Mouse (Mus musculus): ENCODE results near the gene Kalrn. TPM values are rescaled to one million over a fixed set of nuclear protein-coding genes. Genes with fewer than 3 reads are reported as not detected.

The Kalrn gene
- polyA plus RNA-seq, 1 experiment from 2014 or later = 22.1 TPM

GRCm38 (mm10) chr16:34262731-34263460, 310.4 kb downstream of the Kalrn start:
- H3K36me3 ChIP-seq (ENCODE audit: control insufficient read depth, insufficient read depth, low read length) = no peaks in the 10 kb centered on the region
- no peak overlapping the region for H3K9ac ChIP-seq (replicated peaks; ENCODE audit: low read depth, low read length)
- H3K4me1 ChIP-seq (ENCODE audit: control insufficient read depth, insufficient read depth, low read length) = peaks cover 16% of the 10 kb centered on the region
- H3K27ac ChIP-seq (ENCODE audit: low read length) = no peak overlapping the region
- WGBS = 34% methylated on average over 22 of the region's 22 CpGs
- no peaks in the 10 kb centered on the region for H3K9me3 ChIP-seq (ENCODE audit: control insufficient read depth, low read depth, low read length)
- peak; percentile 76 for ATAC-seq (ENCODE audit: insufficient number of reproducible peaks, insufficient read depth, low FRiP score, low read depth)
- peak overlapping the region; percentile 31 for H3K4me2 ChIP-seq (replicated peaks; ENCODE audit: low read depth, low read length)
- H3K4me3 ChIP-seq (ENCODE audit: low read depth, low read length) = peak overlapping the region; percentile 16; the same call in 1 of the 2 replicates
- no peaks in the 10 kb centered on the region for H3K27me3 ChIP-seq (ENCODE audit: control insufficient read depth, insufficient read depth, low read length)

GRCm38 (mm10) chr16:34260971-34261924, 312.1 kb downstream of the Kalrn start:
- Histone ChIP-seq H3K36me3 (ENCODE audit: control insufficient read depth, insufficient read depth, low read length) (no peaks in the 10 kb centered on the region), H3K27me3 (ENCODE audit: control insufficient read depth, insufficient read depth, low read length) (no peaks in the 10 kb centered on the region), H3K4me3 (ENCODE audit: low read depth, low read length) (no peak overlapping the region), H3K4me2 (replicated peaks; ENCODE audit: low read depth, low read length) (no peak overlapping the region), H3K9ac (replicated peaks; ENCODE audit: low read depth, low read length) (no peak overlapping the region), H3K9me3 (ENCODE audit: control insufficient read depth, low read depth, low read length) (no peaks in the 10 kb centered on the region), H3K27ac (ENCODE audit: low read length) (no peak overlapping the region), H3K4me1 (ENCODE audit: control insufficient read depth, insufficient read depth, low read length) (peaks cover 16% of the 10 kb centered on the region)
- 55% methylated on average over 10 of the region's 10 CpGs for WGBS
- ATAC-seq (ENCODE audit: insufficient number of reproducible peaks, insufficient read depth, low FRiP score, low read depth) = no peak

- Histone ChIP-seq H3K9ac (replicated peaks; ENCODE audit: low read depth, low read length) (no peak overlapping the region), H3K27me3 (ENCODE audit: control insufficient read depth, insufficient read depth, low read length) (no peaks in the 10 kb centered on the region), H3K4me2 (replicated peaks; ENCODE audit: low read depth, low read length) (no peak overlapping the region), H3K4me3 (ENCODE audit: low read depth, low read length) (no peak overlapping the region), H3K4me1 (ENCODE audit: control insufficient read depth, insufficient read depth, low read length) (no peaks in the 10 kb centered on the region), H3K9me3 (ENCODE audit: control insufficient read depth, low read depth, low read length) (no peaks in the 10 kb centered on the region), H3K36me3 (ENCODE audit: control insufficient read depth, insufficient read depth, low read length) (no peaks in the 10 kb centered on the region; the same call in 1 of the 2 replicates), H3K27ac (ENCODE audit: low read length) (no peak overlapping the region)
- 47% methylated on average over 2 of the region's 2 CpGs for WGBS
- ATAC-seq (ENCODE audit: insufficient number of reproducible peaks, insufficient read depth, low FRiP score, low read depth) = no peak
These were observed 318.7 kb downstream of the Kalrn start for GRCm38 (mm10) chr16:34254646-34255022.

GRCm38 (mm10) chr16:34254002-34254645, 319.2 kb downstream of the Kalrn start:
- WGBS = 62% methylated on average over 4 of the region's 4 CpGs
- no peaks in the 10 kb centered on the region; the same call in 1 of the 2 replicates for H3K36me3 ChIP-seq (ENCODE audit: control insufficient read depth, insufficient read depth, low read length)
- no peaks in the 10 kb centered on the region for H3K9me3 ChIP-seq (ENCODE audit: control insufficient read depth, low read depth, low read length)
- H3K27me3 ChIP-seq (ENCODE audit: control insufficient read depth, insufficient read depth, low read length) = no peaks in the 10 kb centered on the region
- ATAC-seq (ENCODE audit: insufficient number of reproducible peaks, insufficient read depth, low FRiP score, low read depth) = no peak
- no peak overlapping the region for H3K4me2 ChIP-seq (replicated peaks; ENCODE audit: low read depth, low read length)
- H3K4me3 ChIP-seq (ENCODE audit: low read depth, low read length) = no peak overlapping the region
- no peaks in the 10 kb centered on the region for H3K4me1 ChIP-seq (ENCODE audit: control insufficient read depth, insufficient read depth, low read length)
- H3K9ac ChIP-seq (replicated peaks; ENCODE audit: low read depth, low read length) = no peak overlapping the region
- no peak overlapping the region for H3K27ac ChIP-seq (ENCODE audit: low read length)

- no peak overlapping the region for H3K4me2 ChIP-seq (replicated peaks; ENCODE audit: low read depth, low read length)
- no peak overlapping the region for H3K27ac ChIP-seq (ENCODE audit: low read length)
- no peaks in the 10 kb centered on the region for H3K4me1 ChIP-seq (ENCODE audit: control insufficient read depth, insufficient read depth, low read length)
- no peak overlapping the region for H3K4me3 ChIP-seq (ENCODE audit: low read depth, low read length)
- 93% methylated on average over 3 of the region's 3 CpGs for WGBS
- no peak overlapping the region for H3K9ac ChIP-seq (replicated peaks; ENCODE audit: low read depth, low read length)
- H3K27me3 ChIP-seq (ENCODE audit: control insufficient read depth, insufficient read depth, low read length) = no peaks in the 10 kb centered on the region
- no peaks in the 10 kb centered on the region for H3K9me3 ChIP-seq (ENCODE audit: control insufficient read depth, low read depth, low read length)
- H3K36me3 ChIP-seq (ENCODE audit: control insufficient read depth, insufficient read depth, low read length) = no peaks in the 10 kb centered on the region; the same call in 1 of the 2 replicates
- ATAC-seq (ENCODE audit: insufficient number of reproducible peaks, insufficient read depth, low FRiP score, low read depth) = no peak
These were observed 320.7 kb downstream of the Kalrn start for GRCm38 (mm10) chr16:34252670-34253069.

GRCm38 (mm10) chr16:34248256-34248655, 325.1 kb downstream of the Kalrn start:
- no peak overlapping the region for H3K9ac ChIP-seq (replicated peaks; ENCODE audit: low read depth, low read length)

GRCm38 (mm10) chr16:34241936-34242729, 331.2 kb downstream of the Kalrn start:
- H3K9me3 ChIP-seq (ENCODE audit: control insufficient read depth, low read depth, low read length) = no peaks in the 10 kb centered on the region
- H3K4me1 ChIP-seq (ENCODE audit: control insufficient read depth, insufficient read depth, low read length) = no peaks in the 10 kb centered on the region
- no peak overlapping the region for H3K9ac ChIP-seq (replicated peaks; ENCODE audit: low read depth, low read length)
- peaks cover 6% of the 10 kb centered on the region; the same call in 1 of the 2 replicates for H3K36me3 ChIP-seq (ENCODE audit: control insufficient read depth, insufficient read depth, low read length)
- no peak overlapping the region for H3K27ac ChIP-seq (ENCODE audit: low read length)
- WGBS = 78% methylated on average over 16 of the region's 16 CpGs
- no peaks in the 10 kb centered on the region for H3K27me3 ChIP-seq (ENCODE audit: control insufficient read depth, insufficient read depth, low read length)
- ATAC-seq (ENCODE audit: insufficient number of reproducible peaks, insufficient read depth, low FRiP score, low read depth) = no peak
- no peak overlapping the region for H3K4me2 ChIP-seq (replicated peaks; ENCODE audit: low read depth, low read length)
- no peak overlapping the region for H3K4me3 ChIP-seq (ENCODE audit: low read depth, low read length)

More at GRCm38 (mm10) chr16:34248256-34248655, 325.1 kb downstream of the Kalrn start:
- H3K4me1 ChIP-seq (ENCODE audit: control insufficient read depth, insufficient read depth, low read length) = no peaks in the 10 kb centered on the region
- no peak overlapping the region for H3K4me3 ChIP-seq (ENCODE audit: low read depth, low read length)
- H3K4me2 ChIP-seq (replicated peaks; ENCODE audit: low read depth, low read length) = no peak overlapping the region
- H3K27ac ChIP-seq (ENCODE audit: low read length) = no peak overlapping the region
- H3K27me3 ChIP-seq (ENCODE audit: control insufficient read depth, insufficient read depth, low read length) = no peaks in the 10 kb centered on the region
- H3K9me3 ChIP-seq (ENCODE audit: control insufficient read depth, low read depth, low read length) = no peaks in the 10 kb centered on the region
- ATAC-seq (ENCODE audit: insufficient number of reproducible peaks, insufficient read depth, low FRiP score, low read depth) = no peak
- 79% methylated on average over 4 of the region's 4 CpGs for WGBS
- peaks cover 3% of the 10 kb centered on the region for H3K36me3 ChIP-seq (ENCODE audit: control insufficient read depth, insufficient read depth, low read length)
